Mouse (Mus musculus): ENCODE results near the gene Gm21983. TPM values are rescaled to one million over a fixed set of nuclear protein-coding genes. Genes with fewer than 3 reads are reported as not detected.

Gm21983 gene
- polyA plus RNA-seq, 1 experiment from 2014 or later, result not detected

DNA sequence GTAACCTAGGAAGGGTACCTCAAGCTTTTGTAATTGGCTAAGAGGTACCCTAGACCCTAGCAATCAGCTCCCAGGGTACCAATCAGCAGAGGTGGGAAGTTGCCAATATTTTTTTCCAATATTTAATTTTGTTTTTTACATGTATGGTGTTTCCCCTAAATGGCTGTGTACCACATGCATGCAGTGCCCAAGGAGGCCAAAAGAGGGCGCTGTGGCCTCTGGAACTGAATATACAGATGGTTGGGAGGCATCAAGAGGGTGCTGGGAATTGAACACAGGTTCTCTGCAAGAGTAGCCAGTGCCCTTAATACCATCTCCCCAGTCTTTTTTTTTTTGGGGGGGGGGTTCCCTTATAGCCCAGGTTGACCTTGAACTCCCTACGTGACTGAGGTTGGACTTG is 49.5 kb downstream of the Gm21983 start:
- no peak overlapping the region for H3K27ac ChIP-seq (ENCODE audit: low read depth, low read length)
- 58% methylated on average over 2 of the region's 2 CpGs for WGBS
- no peaks in the 10 kb centered on the region for H3K27me3 ChIP-seq (ENCODE audit: control insufficient read depth, insufficient read depth, low read length)
- no peak overlapping the region for H3K9ac ChIP-seq (ENCODE audit: low read length)
- no peak for DNase-seq (ENCODE audit: low spot score, missing footprints)
- H3K4me1 ChIP-seq (ENCODE audit: control insufficient read depth, insufficient read depth, low read length), result no peaks in the 10 kb centered on the region
- H3K9me3 ChIP-seq (ENCODE audit: control insufficient read depth, low read length), result no peaks in the 10 kb centered on the region; the same call in none of the 2 replicates
- H3K4me2 ChIP-seq, result no peak overlapping the region
- H3K36me3 ChIP-seq (ENCODE audit: control insufficient read depth, insufficient read depth, low read length), result no peaks in the 10 kb centered on the region
- no peak for ATAC-seq (ENCODE audit: low FRiP score)
- H3K4me3 ChIP-seq (ENCODE audit: low read depth, low read length), result no peak overlapping the region

- WGBS, result 88% methylated on average over 22 of the region's 22 CpGs
- DNase-seq (ENCODE audit: low spot score, missing footprints) (no peak), ATAC-seq (ENCODE audit: low FRiP score) (no peak)
- H3K36me3 ChIP-seq (ENCODE audit: control insufficient read depth, insufficient read depth, low read length), result no peaks in the 10 kb centered on the region
- no peak overlapping the region for H3K4me3 ChIP-seq (ENCODE audit: low read depth, low read length)
- no peaks in the 10 kb centered on the region; the same call in none of the 2 replicates for H3K9me3 ChIP-seq (ENCODE audit: control insufficient read depth, low read length)
- H3K4me1 ChIP-seq (ENCODE audit: control insufficient read depth, insufficient read depth, low read length), result no peaks in the 10 kb centered on the region
- H3K27ac ChIP-seq (ENCODE audit: low read depth, low read length), result no peak overlapping the region
- no peaks in the 10 kb centered on the region for H3K27me3 ChIP-seq (ENCODE audit: control insufficient read depth, insufficient read depth, low read length)
- H3K9ac ChIP-seq (ENCODE audit: low read length), result no peak overlapping the region
- no peak overlapping the region for H3K4me2 ChIP-seq
Observed at GRCm38 (mm10) chr7:27130521-27131370, 50.1 kb downstream of the Gm21983 start.

GRCm38 (mm10) chr7:27129811-27130210 is 51.1 kb downstream of the Gm21983 start:
- H3K4me3 ChIP-seq (ENCODE audit: low read depth, low read length), result no peak overlapping the region
- 88% methylated on average over 12 of the region's 12 CpGs for whole genome bisulfite sequencing
- DNase-seq (ENCODE audit: low spot score, missing footprints), result no peak

DNA sequence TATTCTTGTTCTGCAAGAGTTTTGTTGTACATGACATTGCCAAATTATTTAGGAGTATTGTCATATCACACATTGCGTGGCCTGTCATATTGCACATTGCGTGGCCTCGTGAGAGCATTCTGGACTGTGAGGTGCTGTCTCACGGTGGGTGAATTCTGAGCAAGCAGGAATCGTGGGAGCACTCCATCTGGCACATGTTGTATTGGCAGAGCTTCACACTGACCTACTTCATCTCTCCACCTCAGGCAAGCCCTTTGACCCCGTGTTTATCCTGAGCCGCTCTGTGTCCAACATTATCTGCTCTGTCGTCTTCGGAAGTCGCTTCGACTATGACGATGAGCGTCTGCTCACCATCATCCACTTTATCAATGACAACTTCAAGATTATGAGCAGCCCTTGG is 51.9 kb downstream of the Gm21983 start:
- Histone ChIP-seq H3K4me3 (ENCODE audit: low read depth, low read length) (no peak overlapping the region), H3K9me3 (ENCODE audit: control insufficient read depth, low read length) (no peaks in the 10 kb centered on the region; the same call in none of the 2 replicates), H3K27me3 (ENCODE audit: control insufficient read depth, insufficient read depth, low read length) (no peaks in the 10 kb centered on the region), H3K4me2 (no peak overlapping the region), H3K36me3 (ENCODE audit: control insufficient read depth, insufficient read depth, low read length) (no peaks in the 10 kb centered on the region), H3K9ac (ENCODE audit: low read length) (no peak overlapping the region), H3K4me1 (ENCODE audit: control insufficient read depth, insufficient read depth, low read length) (no peaks in the 10 kb centered on the region), H3K27ac (ENCODE audit: low read depth, low read length) (no peak overlapping the region)
- DNase-seq (ENCODE audit: low spot score, missing footprints) (no peak), ATAC-seq (ENCODE audit: low FRiP score) (no peak)
- WGBS, result 93% methylated on average over 13 of the region's 13 CpGs

More at GRCm38 (mm10) chr7:27129811-27130210, 51.1 kb downstream of the Gm21983 start:
- no peak for ATAC-seq (ENCODE audit: low FRiP score)
- no peaks in the 10 kb centered on the region for H3K4me1 ChIP-seq (ENCODE audit: control insufficient read depth, insufficient read depth, low read length)
- H3K4me2 ChIP-seq, result no peak overlapping the region
- H3K9ac ChIP-seq (ENCODE audit: low read length), result no peak overlapping the region
- no peaks in the 10 kb centered on the region; the same call in none of the 2 replicates for H3K9me3 ChIP-seq (ENCODE audit: control insufficient read depth, low read length)
- no peaks in the 10 kb centered on the region for H3K27me3 ChIP-seq (ENCODE audit: control insufficient read depth, insufficient read depth, low read length)
- H3K36me3 ChIP-seq (ENCODE audit: control insufficient read depth, insufficient read depth, low read length), result no peaks in the 10 kb centered on the region
- H3K27ac ChIP-seq (ENCODE audit: low read depth, low read length), result no peak overlapping the region

GRCm38 (mm10) chr7:27128162-27128561 is 52.7 kb downstream of the Gm21983 start:
- ATAC-seq (ENCODE audit: low FRiP score), result no peak
- DNase-seq (ENCODE audit: low spot score, missing footprints), result no peak
- H3K4me2 ChIP-seq, result no peak overlapping the region
- H3K4me1 ChIP-seq (ENCODE audit: control insufficient read depth, insufficient read depth, low read length), result no peaks in the 10 kb centered on the region
- no peaks in the 10 kb centered on the region for H3K36me3 ChIP-seq (ENCODE audit: control insufficient read depth, insufficient read depth, low read length)
- H3K9ac ChIP-seq (ENCODE audit: low read length), result no peak overlapping the region
- no peaks in the 10 kb centered on the region; the same call in none of the 2 replicates for H3K9me3 ChIP-seq (ENCODE audit: control insufficient read depth, low read length)
- H3K4me3 ChIP-seq (ENCODE audit: low read depth, low read length), result no peak overlapping the region
- H3K27ac ChIP-seq (ENCODE audit: low read depth, low read length), result no peak overlapping the region
- no peaks in the 10 kb centered on the region for H3K27me3 ChIP-seq (ENCODE audit: control insufficient read depth, insufficient read depth, low read length)
- 47% methylated on average over 3 of the region's 3 CpGs for WGBS

GRCm38 (mm10) chr7:27124969-27125368 is 55.9 kb downstream of the Gm21983 start:
- no peak for DNase-seq (ENCODE audit: low spot score, missing footprints)
- Histone ChIP-seq H3K9ac (ENCODE audit: low read length) (no peak overlapping the region), H3K4me3 (ENCODE audit: low read depth, low read length) (no peak overlapping the region), H3K4me2 (no peak overlapping the region), H3K36me3 (ENCODE audit: control insufficient read depth, insufficient read depth, low read length) (no peaks in the 10 kb centered on the region), H3K27ac (ENCODE audit: low read depth, low read length) (no peak overlapping the region), H3K4me1 (ENCODE audit: control insufficient read depth, insufficient read depth, low read length) (no peaks in the 10 kb centered on the region), H3K9me3 (ENCODE audit: control insufficient read depth, low read length) (no peaks in the 10 kb centered on the region), H3K27me3 (ENCODE audit: control insufficient read depth, insufficient read depth, low read length) (no peaks in the 10 kb centered on the region)
- 82% methylated on average over 4 of the region's 4 CpGs for WGBS
- no peak for ATAC-seq (ENCODE audit: low FRiP score)

DNA sequence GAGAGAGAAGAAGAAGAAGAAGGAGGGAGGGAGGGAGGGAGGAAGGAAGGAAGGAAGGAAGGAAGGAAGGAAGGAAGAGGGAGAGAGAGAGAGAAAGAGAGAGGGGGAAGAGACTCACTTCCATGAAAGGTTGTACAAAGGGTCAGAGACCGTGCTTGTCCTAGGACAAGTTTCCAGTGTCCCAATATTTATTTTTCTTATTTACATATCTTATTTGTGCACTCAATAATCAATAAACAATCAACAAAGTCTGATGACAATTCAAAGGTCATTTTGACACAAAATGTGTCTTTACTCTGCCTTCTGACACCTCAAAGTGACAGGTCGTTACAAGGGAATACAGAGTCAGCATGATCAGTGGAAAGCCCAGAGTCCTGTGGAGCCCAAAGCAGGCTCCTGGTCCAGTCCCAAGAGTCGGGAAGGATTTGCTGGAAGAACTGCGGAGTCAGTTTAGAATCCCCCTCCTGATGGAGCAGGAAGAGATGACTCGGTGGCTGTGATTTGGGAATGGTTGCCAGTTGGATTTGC is 56.5 kb downstream of the Gm21983 start:
- Histone ChIP-seq H3K9ac (ENCODE audit: low read length) (no peak overlapping the region), H3K9me3 (ENCODE audit: control insufficient read depth, low read length) (no peaks in the 10 kb centered on the region), H3K4me1 (ENCODE audit: control insufficient read depth, insufficient read depth, low read length) (no peaks in the 10 kb centered on the region), H3K27ac (ENCODE audit: low read depth, low read length) (no peak overlapping the region), H3K4me2 (no peak overlapping the region), H3K27me3 (ENCODE audit: control insufficient read depth, insufficient read depth, low read length) (no peaks in the 10 kb centered on the region), H3K4me3 (ENCODE audit: low read depth, low read length) (no peak overlapping the region), H3K36me3 (ENCODE audit: control insufficient read depth, insufficient read depth, low read length) (no peaks in the 10 kb centered on the region)
- no peak for DNase-seq (ENCODE audit: low spot score, missing footprints)
- no peak for ATAC-seq (ENCODE audit: low FRiP score)
- 71% methylated on average over 5 of the region's 5 CpGs for WGBS

GRCm38 (mm10) chr7:27119676-27120075 is 61.2 kb downstream of the Gm21983 start, which contains the start of gene Cyp2f2:
Gene Cyp2f2 (plus strand): TSS chr7:27119909.
- H3K4me2 ChIP-seq, result no peak within 1 kb of the TSS
- DNase-seq (ENCODE audit: low spot score, missing footprints) (no peak), ATAC-seq (ENCODE audit: low FRiP score) (no peak)
- no peak within 1 kb of the TSS for H3K9ac ChIP-seq (ENCODE audit: low read length)
- no peaks in the 10 kb centered on the region for H3K4me1 ChIP-seq (ENCODE audit: control insufficient read depth, insufficient read depth, low read length)
- no peaks in the 10 kb centered on the region for H3K9me3 ChIP-seq (ENCODE audit: control insufficient read depth, low read length)
- H3K36me3 ChIP-seq (ENCODE audit: control insufficient read depth, insufficient read depth, low read length), result no peaks in the 10 kb centered on the region
- no peak within 1 kb of the TSS for H3K4me3 ChIP-seq (ENCODE audit: low read depth, low read length)
- H3K27me3 ChIP-seq (ENCODE audit: control insufficient read depth, insufficient read depth, low read length), result no peaks in the 10 kb centered on the region
- H3K27ac ChIP-seq (ENCODE audit: low read depth, low read length), result no peak within 1 kb of the TSS

Measured in midbrain, embryonic 11.5 days (tissue).